Mouse (Mus musculus) midbrain, postnatal 0 days (tissue): ENCODE results near the gene A630073D07Rik. TPM values are rescaled to one million over a fixed set of nuclear protein-coding genes. Genes with fewer than 3 reads are reported as not detected.
A peak's percentile ranks its signal among the peaks of the same experiment; 100 is the strongest.
"Not testable (repeated sequence)": the region's sequence is repeated elsewhere in the genome, so short reads cannot be mapped to it uniquely, and the experiment has no call there.

Source experiments
- ATAC-seq: fragments of 200-750 bp; cut with Nextera tagmentation; 2 replicates; pipeline ENCODE4 v1.8.0; 2017; ENCODE audit warnings: moderate number of reproducible peaks, mild to moderate bottlenecking, moderate TSS enrichment, moderate library complexity; ENCODE audit not compliant: low FRiP score
- DNase-seq: peaks from one replicate; pipeline ENCODE4 v3.0.0-alpha.2; 2015; ENCODE audit warnings: low spot score
- H3K27ac ChIP-seq: fragments of 300-500 bp; sonication (generic); 2 replicates; pipeline ENCODE4 v1.5.1; 2014; ENCODE audit warnings: low read depth, mild to moderate bottlenecking, low read length, mixed read lengths
- H3K27me3 ChIP-seq: fragments of 300-500 bp; sonication (generic); 2 replicates; pipeline ENCODE4 v1.6.1; 2014; ENCODE audit warnings: low read length, control low read depth, mixed read lengths; ENCODE audit not compliant: insufficient read depth
- H3K36me3 ChIP-seq: fragments of 300-500 bp; sonication (generic); 2 replicates; pipeline ENCODE4 v1.6.1; 2014; ENCODE audit warnings: low read length, control low read depth, mixed read lengths; ENCODE audit not compliant: insufficient read depth
- H3K4me1 ChIP-seq: fragments of 300-500 bp; sonication (generic); 2 replicates; pipeline ENCODE4 v1.6.1; 2014; ENCODE audit warnings: mild to moderate bottlenecking, control low read depth, antibody characterized with exemption, low read length, mixed read lengths; ENCODE audit not compliant: insufficient read depth
- H3K4me2 ChIP-seq: fragments of 300-500 bp; sonication (generic); 2 replicates; pipeline ENCODE4 v1.6.1; 2014; ENCODE audit warnings: low read depth, mild to moderate bottlenecking, low read length, mixed read lengths; ENCODE audit not compliant: poor library complexity, severe bottlenecking
- H3K4me3 ChIP-seq: fragments of 300-500 bp; sonication (generic); 2 replicates; pipeline ENCODE4 v1.5.1; 2014; ENCODE audit warnings: low read depth, mild to moderate bottlenecking, low read length, moderate library complexity
- H3K9ac ChIP-seq: fragments of 300-500 bp; sonication (generic); replicated peaks from 2 replicates; pipeline ENCODE4 v1.6.1; 2014; ENCODE audit warnings: mild to moderate bottlenecking, low read length, moderate library complexity, mixed read lengths; ENCODE audit not compliant: poor library complexity, severe bottlenecking
- H3K9me3 ChIP-seq: fragments of 300-500 bp; sonication (generic); 2 replicates; pipeline ENCODE4 v1.6.1; 2016; ENCODE audit warnings: low read length, control low read depth
- CTCF ChIP-seq: IDR thresholded peaks from 2 replicates; pipeline ENCODE4 v1.5.1; 2016; ENCODE audit warnings: antibody characterized with exemption, mild to moderate bottlenecking
- WGBS: fragments of 180-500 bp; shearing (Covaris S2); extraction: QIAGEN DNeasy Blood & Tissue Kit; methylation state at CpG from one replicate; pipeline ENCODE4 v1.1.7; 2014; 5-methylcytosine and 5-hydroxymethylcytosine counted together
- polyA plus RNA-seq: library from polyadenylated mRNA; unstranded; fragments of >200 nt; fragmentation: Nextera tagmentation; extraction: Ambion mirVana; gene quantifications from 2 replicates; pipeline ENCODE4 v1.2.1, GENCODE M21; 2015
- total RNA-seq: library from RNA; depleted of rRNA; stranded (reverse); fragments of >200 nt; gene quantifications from 2 replicates; pipeline ENCODE4 v1.2.3, GENCODE M21; 2014; rRNA removed

A630073D07Rik gene
- total RNA-seq: not detected in 2 replicates
- not detected in 2 replicates for polyA plus RNA-seq

DNA sequence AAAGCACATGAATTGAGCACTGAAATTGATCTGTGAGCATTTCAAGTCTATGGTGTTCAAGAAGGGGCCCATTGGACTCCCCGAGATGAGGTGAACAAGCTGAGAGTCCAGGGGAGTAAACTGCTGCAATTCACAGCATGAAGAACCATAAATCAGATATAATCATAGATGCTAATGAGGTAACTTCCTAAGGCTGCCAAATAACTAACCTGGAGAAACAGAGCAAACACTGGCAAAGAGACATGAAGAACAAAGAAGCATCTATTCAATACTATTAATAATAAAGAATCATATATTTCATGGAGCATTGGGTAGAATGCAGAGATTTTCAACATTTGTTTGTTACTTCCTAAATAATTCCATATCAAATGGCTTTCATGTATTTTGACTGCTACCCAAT lies at the start of gene A630073D07Rik:
Gene A630073D07Rik (minus strand): TSS at position 101 of the 400 bp plus-strand sequence.
- H3K4me2 ChIP-seq: no peak within 1 kb of the TSS
- no peak within 1 kb of the TSS for H3K4me3 ChIP-seq
- H3K4me1 ChIP-seq: no peaks in the 10 kb centered on the region
- no peak within 1 kb of the TSS for H3K9ac ChIP-seq
- H3K27ac ChIP-seq: no peak within 1 kb of the TSS
- no peak for TF ChIP-seq CTCF
- H3K9me3 ChIP-seq: no peaks in the 10 kb centered on the region
- no peaks in the 10 kb centered on the region for H3K27me3 ChIP-seq
- no peaks in the 10 kb centered on the region for H3K36me3 ChIP-seq
- ATAC-seq (no peak), DNase-seq (no peak)
- WGBS: 78% methylated on average over 1 of the region's 1 CpGs

- no peak for ATAC-seq
- TF ChIP-seq CTCF: no peak
- H3K4me1 ChIP-seq: no peaks in the 10 kb centered on the region
- H3K9me3 ChIP-seq: 0 out of 2 replicates have a peak, but pooled peaks cover 4% of the 10 kb centered on the region
- no peak within 1 kb of the TSS for H3K9ac ChIP-seq
- no peak within 1 kb of the TSS for H3K4me2 ChIP-seq
- 90% methylated on average over 1 of the region's 1 CpGs for WGBS
- no peak within 1 kb of the TSS for H3K27ac ChIP-seq
- no peaks in the 10 kb centered on the region for H3K27me3 ChIP-seq
- H3K4me3 ChIP-seq: no peak within 1 kb of the TSS
- DNase-seq: no peak
- H3K36me3 ChIP-seq: no peaks in the 10 kb centered on the region
Observed at GRCm38 (mm10) chr6:132700907-132701306, 49.6 kb upstream of the A630073D07Rik start, which contains the start of gene Tas2r121. Tas2r121 (minus strand) TSS chr6:132701007.

DNA sequence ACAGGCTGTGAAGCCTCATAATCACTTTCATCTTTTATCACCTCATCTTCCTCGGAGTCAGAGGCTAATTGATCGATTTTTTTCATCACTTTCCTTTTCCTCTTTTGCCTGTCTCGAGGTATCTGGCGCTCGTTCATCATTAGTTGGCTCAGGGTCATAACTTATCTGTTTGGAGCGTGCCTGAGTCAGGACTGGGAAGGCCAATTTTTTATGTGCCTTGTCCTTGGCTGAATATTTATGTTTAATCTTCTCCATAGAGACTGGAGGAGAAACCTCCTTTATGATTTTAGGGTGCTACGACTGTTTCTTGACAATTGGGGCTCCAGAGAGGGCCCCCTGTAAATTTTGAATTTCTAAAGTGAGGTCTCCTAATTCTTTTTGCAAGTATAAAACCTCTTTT lies 40.3 kb upstream of the A630073D07Rik start:
- DNase-seq, H3K9ac ChIP-seq, H3K4me3 ChIP-seq, H3K36me3 ChIP-seq, H3K4me1 ChIP-seq, H3K27ac ChIP-seq, H3K4me2 ChIP-seq, H3K27me3 ChIP-seq, ATAC-seq, H3K9me3 ChIP-seq: not testable (repeated sequence)
- 84% methylated on average over 7 of the region's 7 CpGs for WGBS

GRCm38 (mm10) chr6:132656653-132657052 lies 5.3 kb upstream of the A630073D07Rik start, which contains the start of gene Tas2r120:
Tas2r120 (plus strand) TSS chr6:132656953.
- ATAC-seq: no peak

GRCm38 (mm10) chr6:132649399-132649798 lies 1.9 kb downstream of the A630073D07Rik start:
- no peaks in the 10 kb centered on the region for H3K36me3 ChIP-seq
- peak; percentile 73 for TF ChIP-seq CTCF
- ATAC-seq (no peak), DNase-seq (peak; percentile 56)
- no peak overlapping the region for H3K27ac ChIP-seq
- H3K9ac ChIP-seq: no peak overlapping the region
- H3K4me1 ChIP-seq: no peaks in the 10 kb centered on the region
- H3K4me2 ChIP-seq: no peak overlapping the region
- H3K27me3 ChIP-seq: no peaks in the 10 kb centered on the region
- peaks cover 5% of the 10 kb centered on the region; the same call in 1 of the 2 replicates for H3K9me3 ChIP-seq
- H3K4me3 ChIP-seq: no peak overlapping the region

More at GRCm38 (mm10) chr6:132656653-132657052, 5.3 kb upstream of the A630073D07Rik start, which contains the start of gene Tas2r120:
- Histone ChIP-seq H3K9me3 (0 out of 2 replicates have a peak, but pooled peaks cover 4% of the 10 kb centered on the region), H3K9ac (no peak within 1 kb of the TSS), H3K4me1 (no peaks in the 10 kb centered on the region), H3K27me3 (no peaks in the 10 kb centered on the region), H3K36me3 (no peaks in the 10 kb centered on the region), H3K27ac (no peak within 1 kb of the TSS), H3K4me2 (no peak within 1 kb of the TSS), H3K4me3 (no peak within 1 kb of the TSS)
- no peak for DNase-seq
- no peak for TF ChIP-seq CTCF

- not testable (repeated sequence) for H3K36me3 ChIP-seq, H3K9ac ChIP-seq
- WGBS: 70% methylated on average over 2 of the region's 2 CpGs
Observed at GRCm38 (mm10) chr6:132595613-132596012, 55.7 kb downstream of the A630073D07Rik start, which contains the start of gene Prp2. Prp2 (plus strand) TSS chr6:132595913.

More at GRCm38 (mm10) chr6:132595613-132596012, 55.7 kb downstream of the A630073D07Rik start, which contains the start of gene Prp2:
- H3K4me1 ChIP-seq, H3K4me2 ChIP-seq, H3K27ac ChIP-seq, DNase-seq, ATAC-seq, H3K9me3 ChIP-seq, H3K27me3 ChIP-seq, H3K4me3 ChIP-seq: not testable (repeated sequence)

Other genes starting within 250 kb of the A630073D07Rik start
- gene Prh1, start 81.7 kb downstream of the A630073D07Rik start, total RNA-seq: not detected in 2 replicates
- gene Prh1, start 81.7 kb downstream of the A630073D07Rik start, polyA plus RNA-seq: not detected in 2 replicates
- gene Prp2, start 55.6 kb downstream of the A630073D07Rik start, total RNA-seq: not detected in 2 replicates
- not detected in 2 replicates for gene Prp2, start 55.6 kb downstream of the A630073D07Rik start, polyA plus RNA-seq
- not detected in 2 replicates for gene Tas2r120, start 5.4 kb upstream of the A630073D07Rik start, total RNA-seq
- gene Tas2r120, start 5.4 kb upstream of the A630073D07Rik start, polyA plus RNA-seq: not detected in 2 replicates
- not detected in 2 replicates for gene Tas2r121, start 49.5 kb upstream of the A630073D07Rik start, total RNA-seq
- not detected in 2 replicates for gene Tas2r121, start 49.5 kb upstream of the A630073D07Rik start, polyA plus RNA-seq
- not detected in 2 replicates for gene Tas2r122, start 60.4 kb upstream of the A630073D07Rik start, total RNA-seq
- not detected in 2 replicates for gene Tas2r122, start 60.4 kb upstream of the A630073D07Rik start, polyA plus RNA-seq
- not detected in 2 replicates for gene Tas2r115, start 86.5 kb upstream of the A630073D07Rik start, total RNA-seq
- gene Tas2r115, start 86.5 kb upstream of the A630073D07Rik start, polyA plus RNA-seq: not detected in 2 replicates
- gene Tas2r124, start 103.2 kb upstream of the A630073D07Rik start, total RNA-seq: not detected in 2 replicates
- gene Tas2r124, start 103.2 kb upstream of the A630073D07Rik start, polyA plus RNA-seq: not detected in 2 replicates
- gene Tas2r102, start 110.6 kb upstream of the A630073D07Rik start, total RNA-seq: not detected in 2 replicates
- not detected in 2 replicates for gene Tas2r102, start 110.6 kb upstream of the A630073D07Rik start, polyA plus RNA-seq
- gene Tas2r136, start 126.6 kb upstream of the A630073D07Rik start, total RNA-seq: not detected in 2 replicates
- not detected in 2 replicates for gene Tas2r136, start 126.6 kb upstream of the A630073D07Rik start, polyA plus RNA-seq
- not detected in 2 replicates for gene Tas2r117, start 151.3 kb upstream of the A630073D07Rik start, total RNA-seq
- gene Tas2r117, start 151.3 kb upstream of the A630073D07Rik start, polyA plus RNA-seq: not detected in 2 replicates
- gene Tas2r123, start 195.6 kb upstream of the A630073D07Rik start, total RNA-seq: not detected in 2 replicates
- not detected in 2 replicates for gene Tas2r123, start 195.6 kb upstream of the A630073D07Rik start, polyA plus RNA-seq
- gene Tas2r116, start 203.9 kb upstream of the A630073D07Rik start, total RNA-seq: not detected in 2 replicates
- not detected in 2 replicates for gene Tas2r116, start 203.9 kb upstream of the A630073D07Rik start, polyA plus RNA-seq
- not detected in 2 replicates for gene Tas2r110, start 216.5 kb upstream of the A630073D07Rik start, total RNA-seq
- gene Tas2r110, start 216.5 kb upstream of the A630073D07Rik start, polyA plus RNA-seq: not detected in 2 replicates
- not detected in 2 replicates for gene Tas2r113, start 241.5 kb upstream of the A630073D07Rik start, total RNA-seq
- not detected in 2 replicates for gene Tas2r113, start 241.5 kb upstream of the A630073D07Rik start, polyA plus RNA-seq